Mouse (Mus musculus) kidney, adult 9 months (tissue): ENCODE measurements at regions not wholly inside any gene's neighbourhood (a gene's known extent, or its start where the extent isn't known, plus 50 kb on each side); places are given as distances from the start of the nearest gene placed in this dataset.

Experiments
- DNase-seq: peaks from one replicate; pipeline ENCODE4 v3.0.0; 2022

DNA sequence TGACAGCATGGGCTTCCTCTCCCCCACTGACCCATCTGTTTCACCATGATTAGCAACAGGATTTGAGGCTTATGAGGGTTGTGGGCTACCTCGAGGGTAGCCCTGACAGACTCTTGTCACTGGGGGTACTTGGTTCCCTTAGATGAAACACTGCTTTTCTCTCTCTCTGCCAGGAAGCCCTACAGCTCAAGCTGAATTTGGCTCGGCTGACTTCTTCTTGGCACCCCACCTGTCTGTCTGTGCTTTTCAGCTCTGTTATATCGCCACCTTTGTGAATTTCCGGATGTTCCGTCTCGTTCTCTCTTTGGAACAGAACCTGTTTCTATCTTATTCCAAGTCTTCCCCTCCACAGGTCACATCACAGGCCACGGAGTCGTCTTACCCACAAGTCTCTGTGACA, 330.0 kb downstream of the 1500009L16Rik start:
- DNase-seq = no peak

DNA sequence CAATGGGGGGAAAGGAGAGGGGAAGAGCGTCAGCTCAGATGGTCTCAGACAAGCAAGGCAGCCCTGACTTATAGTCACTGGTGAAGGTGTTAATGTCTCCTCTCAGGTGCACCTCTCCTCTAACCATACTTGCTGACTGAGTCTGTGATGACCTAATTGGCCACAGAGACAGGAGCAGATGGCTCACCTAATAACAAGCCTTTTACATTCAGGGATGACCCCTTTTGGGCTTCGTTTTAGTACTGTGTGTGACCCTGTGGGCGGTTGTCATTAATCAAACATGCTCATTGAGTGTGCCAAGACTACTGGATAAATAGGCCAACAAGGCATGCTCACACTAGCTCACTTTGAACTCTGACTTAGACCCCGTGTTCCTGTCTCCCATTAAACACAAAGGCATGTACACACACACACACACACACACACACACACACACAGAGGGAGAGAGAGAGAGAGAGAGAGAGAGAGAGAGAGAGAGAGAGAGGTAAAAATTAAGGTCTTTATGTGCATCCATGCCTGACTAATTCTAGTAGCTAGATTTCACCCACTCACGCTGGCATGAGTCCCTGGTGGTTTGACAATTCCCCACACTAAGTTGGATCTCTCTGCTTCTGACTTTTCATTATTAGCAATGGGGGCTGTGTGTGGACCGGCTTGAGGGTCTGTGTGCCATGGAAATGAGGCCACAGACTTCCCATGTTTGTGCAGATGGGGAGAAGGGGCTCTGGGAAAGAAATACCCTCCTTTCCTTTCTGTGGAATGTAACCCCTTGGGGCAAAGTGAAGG, 332.1 kb downstream of the 1500009L16Rik start:
- DNase-seq = peak; percentile 27

DNA sequence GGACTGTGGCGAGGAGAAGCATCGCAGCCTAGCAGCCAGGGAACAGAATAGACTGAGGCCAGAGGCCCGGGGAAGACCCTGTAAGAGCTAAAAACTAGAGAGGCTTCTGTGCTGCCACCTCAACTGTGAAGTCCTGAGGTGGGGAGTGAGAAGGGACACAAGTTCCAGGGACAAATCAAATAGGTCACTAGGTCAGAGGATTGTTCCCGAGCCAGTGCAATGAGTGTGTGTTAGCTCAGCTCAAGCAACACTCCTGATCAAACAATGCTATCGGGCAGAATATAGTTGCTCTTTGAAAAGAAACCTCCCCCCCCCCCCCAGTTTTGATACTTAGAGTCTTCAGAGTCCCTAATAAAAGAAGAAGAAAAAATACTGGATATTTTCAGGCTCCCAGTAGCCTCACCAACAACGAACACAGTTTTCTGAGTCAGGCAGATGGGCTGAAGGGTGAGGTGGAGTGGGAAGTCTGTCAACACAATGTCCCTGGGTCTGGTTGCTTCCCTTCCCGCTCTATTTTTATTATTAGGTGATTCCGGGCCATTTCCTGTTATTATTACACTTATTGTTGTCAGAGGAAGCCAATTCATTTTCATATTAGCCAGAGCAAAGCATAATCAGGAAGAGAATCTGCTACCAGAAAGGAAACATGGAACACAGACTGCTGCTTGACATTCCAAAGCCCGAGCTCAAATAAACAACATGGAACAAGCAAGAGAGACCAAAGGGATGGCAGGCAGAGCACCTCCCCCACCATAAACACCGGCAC, 332.9 kb downstream of the 1500009L16Rik start:
- peak; percentile 58 for DNase-seq

DNA sequence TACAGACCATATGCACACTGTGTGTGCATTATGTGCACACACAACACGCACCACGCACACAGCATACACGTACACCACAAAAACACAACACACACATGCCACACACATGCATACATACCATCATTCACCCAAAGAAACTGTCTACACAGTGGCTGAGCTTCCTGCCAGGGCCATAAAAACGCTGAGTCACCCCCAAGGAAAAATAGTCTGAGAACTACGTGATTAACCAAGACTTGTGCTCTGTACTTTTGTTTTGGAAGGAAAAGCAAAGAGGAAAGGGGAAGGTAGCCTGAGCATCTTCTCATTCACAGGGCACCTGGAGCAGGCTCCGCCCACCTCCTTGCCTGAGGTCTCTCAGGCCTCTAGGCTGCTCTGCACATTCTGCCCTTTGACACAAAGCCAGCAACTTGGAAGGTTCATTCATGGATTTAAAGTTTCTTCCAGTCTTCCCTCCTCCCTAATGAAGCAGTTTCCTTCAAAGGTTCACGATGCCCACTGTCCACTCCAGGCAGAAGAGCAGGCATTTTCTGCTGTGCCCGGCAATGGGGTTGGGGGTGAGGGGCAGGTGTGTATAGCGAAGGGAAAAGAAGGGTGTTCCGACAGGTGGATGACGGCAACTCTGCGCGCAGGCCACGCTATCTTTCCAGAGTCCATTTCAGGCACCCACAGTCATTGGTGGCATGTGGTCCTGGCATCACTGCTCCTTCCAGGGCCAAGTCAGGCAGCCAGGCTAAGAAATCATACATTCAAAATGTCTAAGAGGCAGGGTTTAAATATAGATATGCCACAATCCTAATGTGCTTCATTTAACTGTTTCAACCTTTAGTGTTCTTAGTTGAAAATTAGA, 333.9 kb downstream of the 1500009L16Rik start:
- DNase-seq = peak; percentile 34

DNA sequence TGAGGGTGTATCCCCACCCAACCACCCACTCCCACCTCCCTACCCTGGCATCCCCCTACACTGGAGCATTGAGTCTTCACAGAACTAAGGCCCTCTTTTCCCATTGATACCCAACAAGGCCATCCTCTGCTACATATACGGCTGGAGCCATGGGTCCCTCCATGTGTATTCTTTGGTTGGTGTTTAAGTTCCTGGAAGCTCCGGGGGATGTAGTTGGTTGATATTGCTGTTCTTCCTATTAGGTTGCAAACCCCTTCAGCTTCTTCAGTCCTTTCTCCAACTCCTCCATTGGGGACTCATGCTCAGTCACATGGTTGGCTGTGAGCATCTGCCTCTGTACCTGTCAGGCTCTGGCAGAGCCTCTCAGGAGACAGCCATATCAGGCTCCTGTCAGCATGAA, 335.6 kb downstream of the 1500009L16Rik start:
- DNase-seq = no peak

DNA sequence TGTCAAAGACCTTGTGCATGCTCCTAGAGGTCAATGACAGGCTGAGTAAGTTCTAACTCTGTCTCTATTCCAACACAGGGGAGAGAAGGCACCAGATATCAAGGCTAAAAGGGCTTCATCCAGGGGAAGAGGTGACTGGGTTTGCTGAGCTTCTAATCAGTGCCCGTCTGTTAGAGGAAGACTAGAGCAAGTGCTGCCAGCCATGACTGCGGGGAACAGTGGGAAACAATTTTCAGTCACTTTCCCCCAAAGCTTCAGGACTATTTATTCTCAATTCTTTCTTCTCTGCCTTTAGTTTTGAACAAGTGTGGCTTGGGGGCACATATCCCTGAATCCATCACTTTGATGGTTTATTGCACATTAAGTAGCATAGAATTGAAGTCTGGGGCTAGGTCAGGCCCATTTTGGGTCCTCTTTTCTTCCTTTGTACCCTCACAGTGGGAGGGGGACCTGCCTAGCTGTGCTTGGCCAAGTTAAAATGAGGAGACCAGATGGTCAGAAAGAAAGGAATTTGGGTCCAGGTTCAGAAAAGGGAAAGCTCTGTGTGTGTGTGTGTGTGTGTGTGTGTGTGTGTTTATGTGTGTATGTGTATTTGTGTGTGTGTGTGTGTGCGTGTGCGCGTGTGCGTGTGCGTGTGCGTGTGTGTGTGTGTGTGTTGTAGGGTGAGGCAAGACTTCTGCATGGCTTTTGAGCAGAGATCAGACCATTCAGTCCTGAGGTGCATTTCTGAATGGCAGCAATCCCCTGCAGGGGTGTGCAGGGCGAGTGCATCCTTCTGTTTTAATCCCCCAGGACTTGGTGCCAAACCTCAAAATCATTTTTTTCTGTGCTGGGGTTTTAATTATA, 337.2 kb downstream of the 1500009L16Rik start:
- no peak for DNase-seq

DNA sequence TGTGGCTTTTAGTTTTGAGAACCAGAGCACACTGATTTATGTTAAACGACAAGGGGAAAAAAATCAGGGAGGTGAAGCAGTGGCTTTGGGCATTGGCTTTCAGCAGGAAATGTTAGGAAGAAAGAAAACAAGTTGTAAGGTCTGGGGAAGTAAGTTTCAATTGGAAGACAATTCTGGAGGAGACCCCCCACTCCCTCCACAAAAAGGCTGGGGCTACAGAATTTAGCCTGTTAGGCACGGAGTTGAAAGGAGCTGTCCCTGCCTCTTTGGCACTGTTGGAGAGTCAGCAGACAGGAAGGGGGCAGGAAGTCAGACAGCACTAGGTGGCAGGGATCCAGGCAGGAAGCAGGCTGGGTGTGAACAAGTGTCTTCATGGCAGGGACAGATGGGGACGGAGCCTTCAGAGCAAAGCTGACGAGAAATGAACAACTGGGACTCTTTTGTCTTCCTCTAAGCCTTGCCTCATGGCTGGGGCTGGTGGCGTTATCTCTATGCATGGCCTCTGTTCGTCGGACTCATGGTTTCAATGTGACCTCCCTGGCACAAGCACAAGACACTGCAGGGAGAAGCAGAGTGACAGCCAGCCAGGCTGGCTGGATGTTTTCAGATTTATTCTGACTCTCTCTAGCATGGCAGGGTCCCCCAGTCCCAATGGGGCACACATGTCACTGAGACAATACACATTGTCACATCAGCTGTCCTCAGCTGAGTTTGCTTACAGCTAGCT, 338.0 kb downstream of the 1500009L16Rik start:
- peak; percentile 86 for DNase-seq

DNA sequence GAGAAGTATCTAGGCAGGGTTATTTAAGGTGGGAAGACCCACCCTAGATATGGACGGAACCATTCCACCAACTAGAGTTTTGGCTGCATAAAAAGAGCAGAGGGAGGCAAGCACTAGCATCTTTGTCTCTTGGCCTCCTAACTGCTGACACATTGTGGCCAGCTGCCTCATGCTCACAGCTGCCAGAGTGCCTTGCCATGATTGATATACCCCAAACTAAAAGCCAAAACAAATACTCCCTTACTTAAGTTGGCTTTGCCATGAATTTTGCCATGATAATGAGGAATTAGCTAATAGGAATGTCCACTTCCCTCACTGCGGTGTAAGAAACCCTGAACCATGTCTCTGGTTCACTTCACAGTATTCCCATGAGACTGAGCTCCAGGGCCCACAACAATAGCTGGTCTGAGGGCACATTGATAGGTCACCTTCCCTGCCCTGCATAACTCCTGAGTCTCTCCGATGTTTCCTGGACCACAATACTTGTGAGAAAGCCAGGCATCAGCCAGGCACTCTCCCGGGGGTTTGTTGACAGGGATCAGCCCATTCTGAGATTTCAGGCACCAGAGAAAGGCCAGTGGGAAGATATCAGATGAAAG, 344.5 kb downstream of the 1500009L16Rik start:
- no peak for DNase-seq

DNA sequence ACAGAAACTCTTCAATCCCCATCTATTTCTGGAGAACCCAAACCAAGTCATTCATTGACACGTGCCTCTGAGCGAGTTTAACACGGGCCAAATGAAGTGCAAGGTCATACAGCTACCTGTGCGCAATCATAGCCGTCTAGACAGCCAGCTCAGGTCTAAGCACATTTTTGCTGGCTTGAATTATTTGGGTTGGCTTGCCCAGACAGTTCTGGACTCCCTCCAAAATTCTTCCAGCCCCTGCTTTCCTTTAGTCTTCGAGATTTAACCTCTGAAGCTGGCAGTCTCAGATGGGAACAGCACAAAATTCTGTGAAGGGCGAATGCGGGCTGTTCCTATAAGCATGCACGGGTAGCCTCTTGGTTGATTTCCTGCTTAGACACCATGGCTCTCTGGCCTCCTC, 347.1 kb downstream of the 1500009L16Rik start:
- peak; percentile 22 for DNase-seq

DNA sequence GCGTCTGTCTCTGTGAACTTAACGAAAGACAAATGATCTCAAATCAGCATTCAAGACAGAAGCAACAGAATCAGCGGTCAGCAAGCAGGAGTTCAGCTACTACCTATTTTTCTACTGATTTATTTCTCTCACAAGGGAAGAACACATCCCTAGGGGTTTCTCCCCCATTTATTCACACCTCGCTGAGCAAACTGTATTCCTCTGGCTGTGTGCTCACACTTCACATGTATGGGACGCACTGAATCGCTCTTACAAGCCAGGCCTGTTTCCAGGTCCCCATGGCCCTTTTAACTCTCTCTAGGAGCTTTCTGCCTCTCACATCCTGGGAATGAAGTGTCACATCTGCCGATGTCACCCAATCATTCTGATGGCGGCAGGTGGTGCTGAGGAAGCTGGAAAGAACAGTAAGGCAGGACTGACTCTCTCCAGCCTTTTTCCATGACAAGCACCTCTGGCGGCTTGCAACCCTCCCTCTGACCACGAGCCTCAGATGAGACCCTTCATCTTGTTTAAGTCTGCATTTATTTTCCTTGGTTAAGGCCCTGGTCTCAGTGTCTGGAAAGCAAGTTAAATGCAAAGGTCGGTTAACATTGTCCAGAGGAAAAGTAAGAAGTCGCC, 350.3 kb downstream of the 1500009L16Rik start:
- DNase-seq = no peak

DNA sequence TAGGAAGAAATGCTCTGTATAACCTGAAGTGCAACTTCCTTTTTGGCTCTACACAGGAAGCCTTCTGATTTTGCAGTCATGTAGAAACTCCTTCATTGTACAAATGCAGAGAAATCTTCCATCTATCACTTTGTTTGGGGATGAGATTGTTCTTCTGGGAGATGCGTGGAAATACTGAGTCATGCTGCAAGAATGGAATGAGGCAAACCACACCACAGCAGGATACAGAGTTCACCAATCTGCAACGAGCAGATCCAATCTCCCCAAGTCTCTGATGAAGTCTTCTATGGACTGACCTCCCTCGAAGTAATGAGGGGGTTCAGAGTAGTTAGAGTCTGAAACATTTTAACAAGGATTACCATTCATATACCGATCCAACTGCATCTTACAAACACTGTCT, 352.9 kb downstream of the 1500009L16Rik start:
- DNase-seq = no peak

DNA sequence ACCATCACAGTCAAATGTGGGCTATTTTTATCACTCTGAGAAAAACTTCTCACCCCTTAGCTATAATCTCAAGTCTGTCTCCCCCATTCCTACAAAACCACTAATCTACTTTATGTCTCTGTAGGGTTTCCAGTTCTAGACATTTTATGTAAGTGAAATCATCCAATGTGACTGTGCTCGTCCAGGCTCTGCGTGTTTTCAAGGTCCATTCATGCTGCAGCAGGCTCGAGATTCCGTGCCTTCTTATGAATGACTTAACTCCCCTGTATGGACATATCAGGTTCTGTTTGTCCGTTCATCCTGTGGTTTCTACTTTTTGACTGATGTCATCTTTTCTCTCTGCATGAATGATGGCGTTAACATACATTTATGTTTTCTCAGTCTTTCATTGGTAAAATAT, 357.6 kb downstream of the 1500009L16Rik start:
- no peak for DNase-seq

DNA sequence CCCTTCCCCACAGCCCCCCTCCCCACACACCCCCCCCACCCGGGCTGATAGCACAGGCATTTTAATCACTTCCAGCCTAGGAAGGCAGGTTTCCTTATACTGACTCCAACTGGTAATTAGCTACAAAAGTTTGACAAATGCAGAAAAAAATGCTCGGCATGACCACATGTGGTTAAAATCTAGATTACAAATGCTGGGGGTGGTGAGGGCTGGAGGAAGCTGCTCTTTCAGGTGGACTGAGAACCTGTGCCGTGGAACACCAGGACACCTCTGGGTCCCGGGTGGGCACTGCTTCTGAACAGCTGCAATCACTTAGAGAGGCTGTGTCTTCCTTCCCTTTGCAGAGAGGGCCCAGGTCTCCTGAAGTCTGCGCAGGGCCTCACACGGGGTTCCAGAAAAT, 358.7 kb downstream of the Nuak1 start:
- DNase-seq = no peak

DNA sequence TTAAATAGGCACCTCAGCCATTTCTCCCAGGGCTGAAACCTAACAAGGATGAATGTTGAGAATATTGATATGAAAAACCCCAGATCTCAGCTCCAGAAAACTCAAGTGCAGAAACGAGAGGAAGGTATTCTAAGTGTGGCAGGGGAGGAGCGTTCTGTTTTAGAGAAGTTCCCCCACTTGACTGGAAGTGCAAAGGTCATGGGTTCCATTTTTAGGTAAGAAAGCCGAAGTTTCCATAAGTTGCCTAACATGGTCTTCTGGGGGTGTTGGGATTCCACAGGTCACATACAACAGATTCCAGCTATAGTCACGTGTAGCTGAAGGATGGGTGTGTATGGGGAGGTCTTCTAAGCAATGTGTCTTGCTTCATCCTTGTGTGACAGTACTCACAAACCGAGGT, 352.9 kb downstream of the Nuak1 start:
- no peak for DNase-seq

DNA sequence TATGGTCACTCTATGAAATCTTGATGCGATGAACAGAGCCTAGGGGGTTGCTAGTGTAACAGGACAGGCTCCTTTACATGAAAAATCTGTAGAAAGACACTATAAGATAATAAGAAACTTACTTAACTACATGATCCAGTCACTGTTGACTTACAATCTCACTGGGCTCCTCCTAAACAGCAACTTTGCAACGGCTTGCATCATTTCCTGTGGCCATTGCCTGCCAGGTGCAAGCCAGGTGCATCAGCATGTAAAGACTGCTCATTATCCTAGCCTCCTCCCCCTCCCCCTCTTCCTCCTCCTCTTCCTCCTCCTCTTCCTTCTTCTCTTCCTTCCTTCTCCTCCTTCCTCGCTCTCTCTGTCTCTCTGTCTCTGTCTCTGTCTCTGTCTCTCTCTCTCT, 352.5 kb downstream of the Nuak1 start:
- DNase-seq = no peak

DNA sequence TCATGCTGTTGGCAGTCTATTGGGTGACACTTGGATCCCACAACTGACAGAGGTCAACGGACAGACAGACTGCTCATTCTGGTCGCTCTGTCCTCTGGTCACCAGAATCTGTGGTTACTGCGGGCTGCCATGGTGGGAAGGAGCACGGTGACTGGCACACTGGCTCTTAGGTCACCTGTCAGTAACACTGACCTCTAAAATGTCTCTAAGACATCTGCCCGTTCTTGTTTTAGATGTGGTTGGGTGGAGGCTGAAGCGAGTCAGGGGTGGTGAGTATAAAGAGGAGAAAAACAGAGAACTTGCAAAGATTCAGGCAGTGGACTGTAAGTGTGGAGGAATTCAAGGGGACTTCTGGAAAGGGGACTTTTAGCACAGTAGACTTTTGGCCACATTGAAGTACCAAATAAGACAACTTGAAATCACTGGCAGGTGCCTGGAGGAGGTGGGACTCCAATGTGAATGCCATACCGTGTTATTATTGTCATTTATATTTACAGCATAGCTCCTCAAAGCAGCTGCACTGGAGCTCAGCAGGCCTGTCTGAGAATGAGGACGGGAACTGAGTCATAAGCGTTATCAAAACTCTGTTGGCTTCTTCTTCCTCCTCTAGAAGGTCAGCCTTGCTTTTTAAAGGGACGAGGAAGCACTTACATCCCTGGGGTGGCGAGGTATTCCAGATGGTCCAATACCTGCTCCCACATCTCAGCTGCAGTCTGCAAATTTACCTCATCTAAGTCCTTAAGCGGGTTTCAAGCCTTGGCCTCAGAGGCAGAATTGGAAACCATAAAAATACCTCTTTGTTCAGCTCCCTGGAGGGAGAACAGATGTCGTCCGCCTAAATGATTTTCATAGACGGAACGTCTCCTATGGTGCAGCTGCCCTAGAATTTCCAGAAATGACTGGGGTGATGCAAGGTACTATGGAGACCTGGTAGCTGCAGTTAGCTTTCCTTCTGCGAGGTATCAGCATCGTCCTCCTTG, 351.3 kb downstream of the Nuak1 start:
- DNase-seq = no peak

DNA sequence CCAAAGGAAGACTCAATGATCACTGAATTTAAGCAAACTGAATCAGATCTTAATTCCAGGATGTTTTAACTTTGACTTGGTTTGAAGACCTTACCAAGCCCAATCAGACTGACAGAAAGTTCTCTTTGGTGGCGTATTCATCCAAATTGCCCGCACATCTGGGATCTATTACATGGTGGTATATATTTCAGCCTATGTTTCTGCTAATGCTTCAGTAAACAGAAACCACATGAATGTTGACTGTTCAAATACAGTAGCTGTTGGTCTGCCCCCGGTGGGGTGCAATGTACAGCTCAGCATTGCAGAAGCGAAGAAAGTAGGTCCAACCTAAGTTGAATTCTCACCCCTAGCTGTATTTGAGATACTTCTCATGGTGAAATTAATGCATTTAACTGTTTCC, 346.5 kb downstream of the Nuak1 start:
- no peak for DNase-seq

DNA sequence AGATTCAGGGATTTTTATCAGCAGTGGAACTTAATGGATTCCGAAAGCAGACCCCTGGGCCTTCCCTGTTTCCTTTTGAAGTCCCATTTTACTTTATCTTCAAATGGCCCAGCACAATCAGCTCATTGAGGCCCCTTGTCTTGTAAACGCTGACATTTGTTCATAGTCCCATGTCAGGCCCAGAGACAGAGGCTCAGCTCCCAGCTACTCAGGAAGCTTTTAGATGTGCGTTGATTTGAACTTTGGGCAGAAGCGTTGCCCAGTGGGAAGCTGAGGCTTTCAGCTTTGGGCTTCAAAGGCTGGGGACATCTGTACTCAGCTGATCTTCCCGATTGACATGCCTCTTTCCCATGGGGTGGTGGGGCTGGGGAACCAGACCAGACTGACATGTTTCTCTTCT, 343.2 kb downstream of the Nuak1 start:
- DNase-seq = no peak

DNA sequence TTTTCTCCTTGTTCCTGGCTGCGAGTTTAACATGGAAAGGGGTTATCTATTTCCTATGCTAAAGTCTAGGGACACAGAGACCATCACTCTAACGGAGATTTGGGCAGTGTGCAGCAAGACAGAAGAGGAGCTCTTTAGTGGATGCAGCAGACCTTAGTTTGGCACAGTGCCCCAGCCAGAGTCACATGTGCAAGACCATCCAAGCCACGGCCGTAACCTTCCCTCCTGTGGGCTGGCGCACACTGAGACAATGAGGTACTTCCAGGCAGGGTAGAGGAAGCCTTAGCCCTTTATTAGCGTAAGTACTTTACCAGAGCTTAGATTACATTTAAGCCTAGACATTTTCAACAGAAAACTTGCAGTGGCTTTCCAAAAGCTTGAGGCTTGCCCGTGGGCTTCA, 336.4 kb downstream of the Nuak1 start:
- no peak for DNase-seq

DNA sequence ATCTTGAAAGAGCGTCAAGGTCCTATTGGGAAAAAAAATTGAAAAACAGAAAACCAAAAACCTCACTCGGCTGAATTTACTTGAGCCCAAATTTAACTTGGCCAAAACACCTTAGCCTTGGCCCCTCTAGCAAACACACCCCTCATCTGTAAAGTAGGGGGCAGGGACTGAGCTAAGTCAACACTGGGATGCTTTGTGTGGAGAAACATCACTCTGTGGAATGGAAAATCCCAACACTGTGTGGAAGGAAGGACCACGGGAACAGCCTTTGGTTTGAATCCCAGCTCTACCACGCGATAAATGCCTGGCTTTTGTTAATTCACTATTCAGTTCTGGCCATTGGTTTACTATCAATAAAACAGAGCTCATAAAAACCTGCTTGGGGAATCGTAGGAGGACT, 335.8 kb downstream of the Nuak1 start:
- no peak for DNase-seq
